Mouse (Mus musculus) olfactory bulb, adult 2 months (tissue): ENCODE measurements around the gene Galk1.

Source experiments
- CTCF ChIP-seq: fragments of 200-500 bp; IDR thresholded peaks from 2 replicates; pipeline ENCODE4 v1.5.1; 2012; ENCODE audit warnings: low read depth, mild to moderate bottlenecking, low read length, moderate library complexity; ENCODE audit not compliant: insufficient read depth
- POLR2A ChIP-seq: fragments of 200-500 bp; IDR thresholded peaks from 2 replicates; pipeline ENCODE4 v1.6.1; 2012; ENCODE audit warnings: mild to moderate bottlenecking, low read depth, low read length, moderate library complexity; ENCODE audit not compliant: insufficient read depth

DNA sequence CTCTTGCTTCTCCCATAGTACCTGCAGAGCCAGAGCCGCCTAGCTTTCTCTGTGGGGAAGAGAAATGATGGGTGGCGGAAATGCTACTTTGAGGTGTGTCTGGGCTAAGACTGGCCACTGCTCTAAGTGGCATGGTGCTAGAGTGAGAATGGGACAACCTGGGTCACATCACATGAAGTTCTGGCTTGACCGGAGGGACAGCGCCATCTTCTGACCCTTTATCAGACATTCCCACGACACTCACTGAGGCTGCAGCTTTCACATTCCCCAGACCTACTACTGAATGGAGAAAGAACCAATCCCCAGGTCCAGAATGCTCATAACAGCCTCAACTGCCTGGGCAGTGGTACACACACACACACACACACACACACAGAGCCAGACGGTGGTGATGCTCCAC lies 5.6 kb upstream of the Galk1 start:
- TF ChIP-seq CTCF (peak; percentile 15; the same call in 1 of the 2 replicates), POLR2A (no peak)
